Mouse (Mus musculus) lung, embryonic 15.5 days (tissue): ENCODE data around the gene Rbm25. TPM values are rescaled to one million over a fixed set of nuclear protein-coding genes. Genes with fewer than 3 reads are reported as not detected.
"Not testable (repeated sequence)": the region's sequence is repeated elsewhere in the genome, so short reads cannot be mapped to it uniquely, and the experiment has no call there.

ENCODE experiments used
- ATAC-seq: fragments of 200-750 bp; cut with Nextera tagmentation; 2 replicates; pipeline ENCODE4 v1.8.0; 2017; ENCODE audit warnings: moderate number of reproducible peaks, borderline replicate concordance; ENCODE audit not compliant: low FRiP score, low TSS enrichment; ENCODE audit errors: extremely low read depth
- H3K27ac ChIP-seq: fragments of 300-500 bp; sonication (generic); 2 replicates; pipeline ENCODE4 v1.5.1; 2015; ENCODE audit warnings: moderate library complexity, mild to moderate bottlenecking, inconsistent platforms
- H3K27me3 ChIP-seq: fragments of 300-500 bp; sonication (generic); 2 replicates; pipeline ENCODE4 v1.6.1; 2015; ENCODE audit warnings: inconsistent platforms
- H3K36me3 ChIP-seq: fragments of 300-500 bp; sonication (generic); 2 replicates; pipeline ENCODE4 v1.6.1; 2015; ENCODE audit warnings: inconsistent platforms
- H3K4me1 ChIP-seq: fragments of 300-500 bp; sonication (generic); 2 replicates; pipeline ENCODE4 v1.6.1; 2015; ENCODE audit warnings: inconsistent platforms
- H3K4me2 ChIP-seq: fragments of 300-500 bp; sonication (generic); 2 replicates; pipeline ENCODE4 v1.6.1; 2015; ENCODE audit warnings: inconsistent platforms, mild to moderate bottlenecking, moderate library complexity
- H3K4me3 ChIP-seq: fragments of 300-500 bp; sonication (generic); 2 replicates; pipeline ENCODE4 v1.5.1; 2015; ENCODE audit warnings: mild to moderate bottlenecking, inconsistent platforms
- H3K9ac ChIP-seq: fragments of 300-500 bp; sonication (generic); 2 replicates; pipeline ENCODE4 v1.6.1; 2015; ENCODE audit warnings: inconsistent platforms
- H3K9me3 ChIP-seq: fragments of 300-500 bp; sonication (generic); 2 replicates; pipeline ENCODE4 v1.6.1; 2016; ENCODE audit warnings: inconsistent platforms
- WGBS: fragments of 180-500 bp; shearing (Covaris S2); methylation state at CpG from one replicate; pipeline ENCODE4 v1.1.7; 2015; 5-methylcytosine and 5-hydroxymethylcytosine counted together
- polyA plus RNA-seq: library from polyadenylated mRNA; unstranded; fragments of >200 nt; fragmentation: Nextera tagmentation; extraction: Ambion mirVana; gene quantifications from 2 replicates; pipeline ENCODE4 v1.2.1, GENCODE M21; 2015

Rbm25 gene
- 227 and 250 TPM in 2 replicates for polyA plus RNA-seq

GRCm38 (mm10) chr12:83630936-83631335 is at the start of gene Rbm25:
Gene Rbm25 (plus strand): TSS chr12:83631236.
- no CpG with 5 or more reads among the region's 5 CpGs for WGBS
- not testable (repeated sequence) for ATAC-seq
- H3K4me3 ChIP-seq, result peak within 1 kb of the TSS; percentile 61

DNA sequence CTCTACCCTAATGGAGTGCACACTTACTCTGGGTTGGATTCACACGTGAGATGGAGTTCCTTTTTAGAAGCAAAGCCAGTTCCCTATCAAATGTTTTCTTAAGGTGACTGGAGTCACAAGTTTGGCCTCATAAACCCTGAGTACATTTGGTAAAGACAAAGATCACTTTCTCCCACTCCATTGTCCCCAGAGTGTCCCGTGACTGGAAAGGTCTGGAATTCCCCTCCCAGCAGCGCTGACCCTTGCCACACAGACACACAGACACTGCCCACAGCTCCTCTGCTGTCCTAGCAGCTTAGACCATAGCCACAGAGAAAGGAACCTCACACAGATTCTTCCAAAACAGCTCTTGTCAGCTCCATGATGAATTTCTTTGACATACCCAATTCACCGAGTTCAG is 48.9 kb upstream of the Rbm25 start:
- Histone ChIP-seq H3K9ac (no peak overlapping the region), H3K4me2 (no peak overlapping the region), H3K36me3 (peaks cover 10% of the 10 kb centered on the region; the same call in 1 of the 2 replicates), H3K27ac (no peak overlapping the region), H3K9me3 (no peaks in the 10 kb centered on the region), H3K27me3 (no peaks in the 10 kb centered on the region), H3K4me1 (no peaks in the 10 kb centered on the region), H3K4me3 (no peak overlapping the region)
- 58% methylated on average over 4 of the region's 4 CpGs for WGBS
- no peak for ATAC-seq

More at GRCm38 (mm10) chr12:83630936-83631335, at the start of gene Rbm25:
- peak within 1 kb of the TSS; percentile 54 for H3K4me2 ChIP-seq
- H3K27ac ChIP-seq, result peak within 1 kb of the TSS; percentile 93
- H3K4me1 ChIP-seq, H3K9me3 ChIP-seq, H3K36me3 ChIP-seq, H3K27me3 ChIP-seq: not testable (repeated sequence)
- peak within 1 kb of the TSS; percentile 82 for H3K9ac ChIP-seq

DNA sequence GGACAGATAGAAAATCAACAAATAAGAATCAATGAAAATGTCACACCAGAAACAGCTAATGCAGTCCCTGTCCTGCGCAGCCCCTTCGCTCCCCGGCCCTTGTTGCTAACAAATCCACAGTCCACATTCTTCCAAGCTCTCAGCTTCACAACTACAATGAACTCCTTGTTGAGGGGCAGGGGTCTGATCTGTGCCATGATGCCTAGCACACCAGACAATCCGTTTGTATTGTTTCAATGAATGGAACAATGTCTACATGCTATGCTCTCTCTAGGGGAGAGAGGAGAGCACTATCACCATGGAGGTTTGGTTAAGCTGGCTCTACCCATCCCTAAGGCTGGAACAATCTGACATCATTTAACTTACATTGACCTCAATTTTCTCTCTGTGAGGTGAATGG is 48.3 kb upstream of the Rbm25 start:
- no peaks in the 10 kb centered on the region for H3K27me3 ChIP-seq
- WGBS, result 77% methylated on average over 4 of the region's 4 CpGs
- H3K9me3 ChIP-seq, result no peaks in the 10 kb centered on the region
- ATAC-seq, result no peak
- H3K27ac ChIP-seq, result no peak overlapping the region
- H3K36me3 ChIP-seq, result peaks cover 13% of the 10 kb centered on the region; the same call in 1 of the 2 replicates
- no peak overlapping the region for H3K9ac ChIP-seq
- no peak overlapping the region for H3K4me2 ChIP-seq
- H3K4me3 ChIP-seq, result no peak overlapping the region
- no peaks in the 10 kb centered on the region for H3K4me1 ChIP-seq

DNA sequence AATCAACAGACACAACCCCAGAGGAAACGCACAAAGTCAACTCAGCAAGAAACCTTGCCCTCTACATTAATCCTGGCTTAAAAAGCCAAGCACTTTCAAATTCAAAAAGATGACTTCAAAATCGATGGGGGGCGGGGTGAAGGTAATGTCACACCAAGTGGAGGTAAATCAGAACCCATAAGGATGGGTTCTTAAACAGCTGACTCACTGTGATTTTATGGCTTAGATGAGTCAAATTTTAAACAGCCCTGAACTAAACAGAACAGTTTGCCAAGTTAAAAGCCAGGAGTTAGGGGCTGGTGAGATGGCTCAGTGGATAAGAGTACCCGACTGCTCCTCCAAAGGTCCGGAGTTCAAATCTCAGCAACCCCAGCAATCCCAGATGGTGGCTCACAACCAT is 44.4 kb upstream of the Rbm25 start:
- H3K4me2 ChIP-seq, result no peak overlapping the region
- 94% methylated on average over 5 of the region's 5 CpGs for WGBS
- H3K36me3 ChIP-seq, result peaks cover 32% of the 10 kb centered on the region
- H3K27ac ChIP-seq, result no peak overlapping the region
- H3K9ac ChIP-seq, result no peak overlapping the region
- H3K27me3 ChIP-seq, result no peaks in the 10 kb centered on the region
- ATAC-seq, result no peak
- H3K9me3 ChIP-seq, result no peaks in the 10 kb centered on the region
- H3K4me1 ChIP-seq, result no peaks in the 10 kb centered on the region
- H3K4me3 ChIP-seq, result no peak overlapping the region

- H3K9ac ChIP-seq, result no peak overlapping the region
- no peaks in the 10 kb centered on the region for H3K9me3 ChIP-seq
- 88% methylated on average over 8 of the region's 8 CpGs for WGBS
- ATAC-seq, result no peak
- peaks cover 37% of the 10 kb centered on the region for H3K36me3 ChIP-seq
- no peak overlapping the region for H3K27ac ChIP-seq
- H3K4me1 ChIP-seq, result peaks cover 8% of the 10 kb centered on the region
- H3K27me3 ChIP-seq, result no peaks in the 10 kb centered on the region
- no peak overlapping the region for H3K4me2 ChIP-seq
- H3K4me3 ChIP-seq, result no peak overlapping the region
Measured at GRCm38 (mm10) chr12:83591754-83592501, 39.1 kb upstream of the Rbm25 start.

GRCm38 (mm10) chr12:83594454-83595040 is 36.5 kb upstream of the Rbm25 start:
- 85% methylated on average over 9 of the region's 9 CpGs for WGBS
- Histone ChIP-seq H3K9me3 (no peaks in the 10 kb centered on the region), H3K27me3 (no peaks in the 10 kb centered on the region), H3K4me2 (no peak overlapping the region), H3K4me1 (peaks cover 8% of the 10 kb centered on the region), H3K36me3 (peaks cover 19% of the 10 kb centered on the region), H3K9ac (no peak overlapping the region), H3K4me3 (no peak overlapping the region), H3K27ac (no peak overlapping the region)
- no peak for ATAC-seq

DNA sequence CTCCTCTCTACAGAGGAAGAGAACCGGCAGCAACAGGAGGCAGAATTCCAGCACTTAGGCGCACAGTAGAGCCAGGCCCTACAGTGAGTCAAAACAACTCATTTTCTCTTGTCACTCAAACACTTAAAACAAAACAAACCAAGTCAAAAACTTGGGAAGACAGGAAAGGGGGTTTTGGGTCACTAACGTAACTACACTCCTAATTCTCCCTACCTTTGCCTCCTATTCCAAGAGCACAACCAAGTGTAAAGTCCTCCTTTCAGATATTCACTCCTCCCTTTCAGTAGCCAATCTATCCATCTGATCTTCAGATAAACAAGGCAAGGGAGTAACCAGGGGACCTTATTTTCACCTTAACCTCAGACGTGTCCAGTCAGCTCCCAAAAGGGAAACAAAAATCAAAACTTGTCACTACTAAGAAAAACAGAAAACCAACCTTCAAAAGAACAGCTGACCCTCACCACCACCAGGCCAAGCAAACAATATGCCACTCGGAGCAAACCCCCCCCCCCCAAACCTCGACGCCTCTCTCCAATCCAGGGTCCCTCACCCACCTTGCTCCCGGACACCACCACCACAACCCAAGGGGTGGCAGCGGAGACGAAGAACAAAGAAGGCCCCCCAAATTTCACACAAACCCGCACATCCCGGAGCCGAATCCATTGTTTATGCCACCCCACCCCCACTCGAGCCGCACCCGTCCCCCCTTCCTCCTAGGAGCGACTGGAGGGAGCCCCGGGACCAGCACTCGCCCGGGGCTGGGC is 34.7 kb upstream of the Rbm25 start:
- peaks cover 8% of the 10 kb centered on the region for H3K4me1 ChIP-seq
- no peaks in the 10 kb centered on the region for H3K9me3 ChIP-seq
- H3K4me3 ChIP-seq, result peak overlapping the region; percentile 99
- H3K4me2 ChIP-seq, result peak overlapping the region; percentile 70
- H3K36me3 ChIP-seq, result peaks cover 14% of the 10 kb centered on the region
- peak overlapping the region; percentile 96 for H3K9ac ChIP-seq
- WGBS, result 1% methylated on average over 18 of the region's 20 CpGs
- no peak for ATAC-seq
- H3K27me3 ChIP-seq, result no peaks in the 10 kb centered on the region
- peak overlapping the region; percentile 90 for H3K27ac ChIP-seq

GRCm38 (mm10) chr12:83597025-83597501 is 34.0 kb upstream of the Rbm25 start, which contains the start of gene Zfyve1:
Gene Zfyve1 (minus strand): TSS chr12:83597222.
- Histone ChIP-seq H3K27ac (peak within 1 kb of the TSS; percentile 90), H3K9ac (peak within 1 kb of the TSS; percentile 96), H3K4me3 (peak within 1 kb of the TSS; percentile 99), H3K9me3 (no peaks in the 10 kb centered on the region), H3K4me2 (peak within 1 kb of the TSS; percentile 70), H3K27me3 (no peaks in the 10 kb centered on the region), H3K4me1 (peaks cover 8% of the 10 kb centered on the region), H3K36me3 (peaks cover 14% of the 10 kb centered on the region)
- WGBS, result under 1% methylated on average over 28 of the region's 28 CpGs
- peak; percentile 99 for ATAC-seq

DNA sequence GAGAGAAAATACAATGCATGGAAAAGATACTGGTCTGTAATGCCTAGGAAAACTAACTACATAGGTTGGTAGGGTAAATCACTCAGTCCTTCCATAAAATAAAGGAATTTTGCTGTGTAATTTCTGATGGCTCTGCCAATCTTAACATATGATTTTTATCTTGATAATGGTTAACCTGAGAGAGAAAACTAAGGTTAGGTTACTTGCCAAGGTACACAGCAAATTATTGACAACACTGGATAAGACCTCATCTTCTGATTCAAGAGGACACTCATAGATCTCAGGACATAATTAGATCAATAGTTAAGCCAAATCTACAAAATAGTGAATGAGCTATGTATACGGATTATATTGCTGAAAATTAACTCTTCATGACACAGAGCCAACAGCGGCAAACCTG is 33.2 kb upstream of the Rbm25 start:
- peaks cover 14% of the 10 kb centered on the region for H3K36me3 ChIP-seq
- no peak overlapping the region for H3K9ac ChIP-seq
- WGBS, result 73% methylated on average over 2 of the region's 2 CpGs
- no peaks in the 10 kb centered on the region for H3K9me3 ChIP-seq
- H3K27ac ChIP-seq, result no peak overlapping the region
- no peaks in the 10 kb centered on the region for H3K27me3 ChIP-seq
- no peak overlapping the region for H3K4me3 ChIP-seq
- no peak overlapping the region for H3K4me2 ChIP-seq
- peaks cover 8% of the 10 kb centered on the region for H3K4me1 ChIP-seq
- no peak for ATAC-seq

DNA sequence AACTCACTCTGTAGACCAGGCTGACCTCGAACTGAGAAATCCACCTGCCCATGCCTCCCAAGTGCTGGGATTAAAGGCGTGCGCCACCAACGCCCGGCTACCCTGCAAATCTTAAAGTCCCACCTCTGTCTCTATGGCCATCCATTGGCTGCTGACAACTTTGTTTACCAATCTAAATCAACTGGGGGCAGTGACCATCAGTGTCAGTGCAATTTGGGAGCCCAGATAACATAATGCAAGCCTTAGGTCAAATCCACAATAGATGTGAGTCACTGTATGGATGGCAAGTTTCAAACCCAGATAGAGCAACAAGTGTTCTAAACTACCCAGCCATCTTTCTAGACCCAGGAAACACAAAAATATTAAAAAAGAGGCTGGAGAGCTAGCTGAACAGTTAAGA is 28.8 kb upstream of the Rbm25 start:
- no peak overlapping the region for H3K27ac ChIP-seq
- no peaks in the 10 kb centered on the region for H3K36me3 ChIP-seq
- H3K27me3 ChIP-seq, result no peaks in the 10 kb centered on the region
- H3K9me3 ChIP-seq, result no peaks in the 10 kb centered on the region
- H3K4me2 ChIP-seq, result no peak overlapping the region
- no peaks in the 10 kb centered on the region for H3K4me1 ChIP-seq
- no peak overlapping the region for H3K9ac ChIP-seq
- WGBS, result 79% methylated on average over 5 of the region's 5 CpGs
- H3K4me3 ChIP-seq, result no peak overlapping the region
- ATAC-seq, result no peak

DNA sequence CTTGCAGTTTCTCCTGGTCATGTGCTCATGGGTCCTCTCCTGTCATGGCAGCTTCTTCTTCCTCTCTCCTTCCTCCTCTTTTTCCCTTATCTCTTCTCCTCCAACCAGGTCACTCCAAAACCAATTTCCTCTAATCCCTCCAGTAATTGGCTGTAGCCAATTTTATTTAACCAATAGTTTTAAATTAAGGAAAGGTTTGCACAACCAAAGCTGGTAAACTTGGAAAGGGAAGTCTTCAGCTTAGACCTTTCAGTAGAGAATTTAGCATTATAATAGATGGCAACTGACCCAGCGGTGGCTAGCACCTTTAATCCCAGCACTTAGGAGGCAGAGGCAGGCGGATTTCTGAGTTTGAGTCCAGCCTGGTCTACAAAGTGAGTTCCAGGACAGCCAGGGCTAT is 24.6 kb upstream of the Rbm25 start:
- H3K4me1 ChIP-seq, H3K9ac ChIP-seq, ATAC-seq, H3K9me3 ChIP-seq, H3K27me3 ChIP-seq, H3K36me3 ChIP-seq, H3K27ac ChIP-seq, H3K4me2 ChIP-seq, H3K4me3 ChIP-seq: not testable (repeated sequence)
- 92% methylated on average over 2 of the region's 2 CpGs for WGBS

GRCm38 (mm10) chr12:83617261-83617660 is 13.8 kb upstream of the Rbm25 start:
- WGBS, result 83% methylated on average over 5 of the region's 5 CpGs

More at GRCm38 (mm10) chr12:83617261-83617660, 13.8 kb upstream of the Rbm25 start:
- ATAC-seq, result no peak
- Histone ChIP-seq H3K9me3 (no peaks in the 10 kb centered on the region), H3K9ac (no peak overlapping the region), H3K4me3 (no peak overlapping the region), H3K27me3 (no peaks in the 10 kb centered on the region), H3K27ac (no peak overlapping the region), H3K4me1 (no peaks in the 10 kb centered on the region), H3K36me3 (no peaks in the 10 kb centered on the region), H3K4me2 (no peak overlapping the region)
